ENCODE assay signal across 8 mouse cellular contexts in the genomic region with DNA sequence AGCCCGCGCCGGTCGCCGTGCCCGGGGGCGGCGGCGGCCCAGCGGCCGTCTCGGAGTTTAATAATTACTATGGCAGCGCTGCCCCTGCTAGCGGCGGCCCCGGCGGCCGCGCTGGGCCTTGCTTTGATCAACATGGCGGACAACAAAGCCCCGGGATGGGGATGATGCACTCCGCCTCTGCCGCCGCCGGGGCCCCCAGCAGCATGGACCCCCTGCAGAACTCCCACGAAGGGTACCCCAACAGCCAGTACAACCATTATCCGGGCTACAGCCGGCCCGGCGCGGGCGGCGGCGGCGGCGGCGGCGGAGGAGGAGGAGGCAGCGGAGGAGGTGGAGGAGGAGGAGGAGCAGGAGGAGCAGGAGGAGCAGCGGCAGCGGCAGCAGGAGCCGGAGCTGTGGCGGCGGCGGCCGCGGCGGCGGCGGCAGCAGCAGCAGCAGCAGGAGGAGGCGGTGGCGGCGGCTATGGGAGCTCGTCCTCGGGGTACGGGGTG. TPM values are rescaled to one million over a fixed set of nuclear protein-coding genes. Genes with fewer than 3 reads are reported as not detected.
DNase-seq lines count a peak whose midpoint lies in the region; ATAC-seq and TF ChIP-seq lines count a peak whose summit lies in the region.

No protein-coding gene starts in this region.

- peaks cover 39% of the 10 kb centered on the region for H3K4me1 ChIP-seq in forebrain, embryonic 12.5 days
- H3K4me1 ChIP-seq in heart, embryonic 16.5 days (ENCODE audit: control insufficient read depth, insufficient read depth, low read length): peaks cover 15% of the 10 kb centered on the region
- H3K4me1 ChIP-seq in olfactory bulb, adult 2 months (ENCODE audit: control insufficient read depth, insufficient read depth, low read length): peaks cover 8% of the 10 kb centered on the region

- H3K27ac ChIP-seq in forebrain, embryonic 12.5 days: peak overlapping the region; percentile 100
- peak overlapping the region; percentile 99 for H3K27ac ChIP-seq in heart, embryonic 16.5 days (ENCODE audit: low read length)
- H3K27ac ChIP-seq in olfactory bulb, adult 2 months (ENCODE audit: insufficient read depth, low read depth, low read length): peak overlapping the region; percentile 99

- H3K9ac ChIP-seq in forebrain, embryonic 12.5 days: peak overlapping the region; percentile 99
- peak overlapping the region; percentile 98 for H3K9ac ChIP-seq in heart, embryonic 16.5 days (ENCODE audit: low read length)

- peak overlapping the region; percentile 98 for H3K4me3 ChIP-seq in forebrain, embryonic 12.5 days (replicated peaks)
- H3K4me3 ChIP-seq in heart, embryonic 16.5 days (ENCODE audit: low read length): peak overlapping the region; percentile 82
- peak overlapping the region; percentile 87 for H3K4me3 ChIP-seq in olfactory bulb, adult 2 months (ENCODE audit: insufficient read depth, low read depth, low read length)

- H3K27me3 ChIP-seq in forebrain, embryonic 12.5 days: no peaks in the 10 kb centered on the region
- no peaks in the 10 kb centered on the region for H3K27me3 ChIP-seq in heart, embryonic 16.5 days (ENCODE audit: control insufficient read depth, insufficient read depth, low read length)

- TF ChIP-seq CTCF in olfactory bulb, adult 2 months (IDR thresholded peaks at IDR 0.05; ENCODE audit: insufficient read depth, low read depth, low read length): no peak

- DNase-seq in CD8-positive naive resting alpha-beta T cell, adult 2 months (ENCODE audit: low read depth in 2 of 2, low spot score in 2 of 2): peak; percentile 69 to 72
- peak; percentile 82 for DNase-seq in brain, adult 2 months (ENCODE audit: low read depth, low spot score)
- peak; percentile 75 to 93 for DNase-seq in kidney, postnatal 25 days
- peak; percentile 84 to 87 for DNase-seq in lung, adult 18-20 months
- peak; percentile 73 for DNase-seq in thymus, postnatal 0 days (ENCODE audit: low spot score)

- TF ChIP-seq POLR2A in olfactory bulb, adult 2 months (IDR thresholded peaks at IDR 0.05; ENCODE audit: insufficient read depth, low read depth, low read length): 0 out of 2 replicates have a peak, but pooled peaks have one; percentile 21

- no peaks in the 10 kb centered on the region for H3K36me3 ChIP-seq in forebrain, embryonic 12.5 days (replicated peaks)
- no peaks in the 10 kb centered on the region for H3K36me3 ChIP-seq in heart, embryonic 16.5 days (ENCODE audit: control insufficient read depth, insufficient read depth)

- WGBS in forebrain, embryonic 12.5 days: under 1% methylated on average over 37 of the region's 56 CpGs
- WGBS in heart, embryonic 16.5 days: under 1% methylated on average over 50 of the region's 56 CpGs
- WGBS in olfactory bulb, adult 2 months: 2% methylated on average over 48 of the region's 56 CpGs

- H3K9me3 ChIP-seq in forebrain, embryonic 12.5 days: no peaks in the 10 kb centered on the region
- no peaks in the 10 kb centered on the region for H3K9me3 ChIP-seq in heart, embryonic 16.5 days (replicated peaks; ENCODE audit: control insufficient read depth, low read length)

- peak overlapping the region; percentile 75 for H3K4me2 ChIP-seq in forebrain, embryonic 12.5 days
- H3K4me2 ChIP-seq in heart, embryonic 16.5 days (ENCODE audit: low read depth, low read length): peak overlapping the region; percentile 76

- peak; percentile 39 for ATAC-seq in forebrain, embryonic 12.5 days (ENCODE audit: low FRiP score)
- peak; percentile 28 for ATAC-seq in heart, embryonic 16.5 days (replicated peaks; ENCODE audit: extremely low read depth, insufficient read depth, low FRiP score)

RNA-seq across cellular contexts. Expression of a gene that starts 1.5 kb away (rescaled TPM):
- polyA plus RNA-seq in forebrain, embryonic 12.5 days (2016; fragmentation: Nextera tagmentation; extraction: Ambion mirVana): 17.4 and 17.7 TPM in 2 replicates
- 7.1 TPM in 2 replicates for polyA plus RNA-seq in heart, embryonic 16.5 days (2015; fragmentation: Nextera tagmentation; extraction: Ambion mirVana)
- polyA plus RNA-seq in olfactory bulb, adult 2 months (2012; ENCODE audit: insufficient read depth, insufficient read length, low replicate concordance, missing spikeins): not detected in 2 replicates
- polyA plus RNA-seq in thymus, postnatal 0 days (2015; fragmentation: Nextera tagmentation; extraction: Ambion mirVana): 10.9 and 12.6 TPM in 2 replicates

Comparison
In these comparisons a context has a peak if more than half of its experiments do, and no peak if none do; other contexts are left out.
1. Peak in every context shown above with its lines: DNase-seq, ATAC-seq, H3K4me3 ChIP-seq and H3K27ac ChIP-seq.